Mouse (Mus musculus): Measurements from ENCODE around the gene Ngp.

DNA sequence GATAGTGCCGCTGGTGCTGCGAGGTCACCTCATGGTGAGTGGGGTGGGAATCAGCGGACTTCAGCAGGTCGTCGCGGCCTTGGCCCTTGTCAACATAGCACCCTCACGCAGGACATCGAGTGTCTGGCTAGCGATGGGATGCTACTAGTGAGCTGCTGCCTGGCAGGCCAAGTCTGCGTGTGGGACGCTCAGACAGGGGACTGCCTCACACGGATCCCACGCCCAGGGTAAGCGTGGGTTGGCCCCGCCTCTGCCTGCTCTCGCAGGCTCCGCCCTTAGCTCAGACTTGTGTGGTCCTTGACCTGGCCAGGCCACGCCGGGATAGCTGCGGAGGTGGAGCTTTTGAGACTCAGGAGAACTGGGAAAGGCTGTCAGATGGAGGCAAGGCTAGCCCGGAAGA is 38.9 kb upstream of the Ngp start:
- TF ChIP-seq FLI1 (IDR thresholded peaks at IDR 0.05; ENCODE audit: low read length): no peak
- no peak for TF ChIP-seq GATA1 (IDR thresholded peaks at IDR 0.05; ENCODE audit: borderline replicate concordance, low read length)
